Mouse (Mus musculus) forebrain, embryonic 14.5 days (tissue): ENCODE results near the gene Rps26. TPM values are rescaled to one million over a fixed set of nuclear protein-coding genes. Genes with fewer than 3 reads are reported as not detected.
A peak's percentile ranks its signal among the peaks of the same experiment; 100 is the strongest.

Source experiments
- ATAC-seq: fragments of 200-750 bp; cut with Nextera tagmentation; 2 replicates; pipeline ENCODE4 v1.8.0; 2017; ENCODE audit warnings: mild to moderate bottlenecking, moderate library complexity
- DNase-seq: peaks from one replicate; pipeline ENCODE4 v3.0.0-alpha.2; 2015; ENCODE audit warnings: low spot score
- H3K27ac ChIP-seq: fragments of 300-500 bp; sonication (generic); 2 replicates; pipeline ENCODE4 v1.5.1; 2014; ENCODE audit warnings: low read depth, mild to moderate bottlenecking, control low read depth, low read length, moderate library complexity
- H3K27me3 ChIP-seq: fragments of 300-500 bp; sonication (generic); replicated peaks from 2 replicates; pipeline ENCODE4 v1.6.1; 2014; ENCODE audit warnings: low read length, control low read depth, mixed read lengths; ENCODE audit not compliant: control insufficient read depth, insufficient read depth
- H3K36me3 ChIP-seq: fragments of 300-500 bp; sonication (generic); 2 replicates; pipeline ENCODE4 v1.6.1; 2014; ENCODE audit warnings: low read length, control low read depth; ENCODE audit not compliant: control insufficient read depth, insufficient read depth
- H3K4me1 ChIP-seq: fragments of 300-500 bp; sonication (generic); 2 replicates; pipeline ENCODE4 v1.6.1; 2014; ENCODE audit warnings: antibody characterized with exemption, low read length, control low read depth; ENCODE audit not compliant: control insufficient read depth, insufficient read depth
- H3K4me2 ChIP-seq: fragments of 300-500 bp; sonication (generic); 2 replicates; pipeline ENCODE4 v1.6.1; 2014; ENCODE audit warnings: mild to moderate bottlenecking, control low read depth, low read length
- H3K4me3 ChIP-seq: fragments of 300-500 bp; sonication (generic); 2 replicates; pipeline ENCODE4 v1.5.1; 2014; ENCODE audit warnings: low read depth, low read length, control low read depth
- H3K9ac ChIP-seq: fragments of 300-500 bp; sonication (generic); 2 replicates; pipeline ENCODE4 v1.6.1; 2014; ENCODE audit warnings: mild to moderate bottlenecking, low read length, control low read depth, moderate library complexity
- H3K9me3 ChIP-seq: fragments of 300-500 bp; sonication (generic); replicated peaks from 2 replicates; pipeline ENCODE4 v1.6.1; 2016; ENCODE audit warnings: low read length, control low read depth, mixed read lengths; ENCODE audit not compliant: control insufficient read depth
- WGBS: fragments of 180-500 bp; shearing (Covaris S2); extraction: QIAGEN DNeasy Blood & Tissue Kit; methylation state at CpG from one replicate; pipeline ENCODE4 v1.1.7; 2014; 5-methylcytosine and 5-hydroxymethylcytosine counted together
- polyA plus RNA-seq: library from polyadenylated mRNA; unstranded; fragments of >200 nt; fragmentation: Nextera tagmentation; extraction: Ambion mirVana; gene quantifications from 2 replicates; pipeline ENCODE4 v1.2.1, GENCODE M21; 2014

Gene Rps26
- polyA plus RNA-seq, 1 experiment from 2014 or later: 721 TPM

DNA sequence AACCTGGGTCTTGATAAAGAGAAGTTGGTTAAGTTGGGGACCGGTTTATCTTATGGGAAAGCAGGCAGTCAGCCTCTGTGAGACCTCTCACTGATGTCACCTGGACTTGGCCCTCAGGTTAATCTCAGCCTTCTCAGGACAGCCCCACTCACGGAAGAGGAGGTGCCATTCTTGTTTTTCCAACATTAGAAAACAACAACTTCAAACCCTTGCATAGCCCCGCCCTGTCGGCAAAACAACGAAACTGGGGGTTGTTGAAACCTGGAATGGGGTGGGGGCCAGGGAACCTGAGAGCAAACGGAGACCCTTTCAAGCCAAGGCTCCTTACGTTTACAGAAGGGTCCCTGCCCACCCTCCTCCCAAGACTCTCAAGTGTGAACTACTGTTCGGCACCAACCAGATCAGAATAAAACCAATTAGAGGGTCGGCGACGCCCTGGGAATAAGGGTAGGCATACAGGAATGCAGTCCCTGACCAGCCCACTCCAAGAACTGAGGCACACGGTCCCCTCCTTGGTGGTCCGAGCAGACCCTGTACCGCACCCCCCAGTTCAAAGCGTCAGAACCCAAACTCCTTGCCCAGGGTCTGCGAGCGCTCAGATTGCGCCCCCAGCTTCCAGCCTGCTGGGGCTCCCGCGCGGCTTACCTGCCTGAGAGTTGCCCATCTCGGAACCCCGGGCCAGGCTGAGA, 37.6 kb downstream of the Rps26 start:
- peaks cover 21% of the 10 kb centered on the region for H3K27me3 ChIP-seq
- no peaks in the 10 kb centered on the region for H3K9me3 ChIP-seq
- H3K36me3 ChIP-seq: no peaks in the 10 kb centered on the region
- ATAC-seq (0 out of 2 replicates have a peak, but pooled peaks have one; percentile 33), DNase-seq (no peak)
- H3K4me2 ChIP-seq: peak overlapping the region; percentile 94
- whole genome bisulfite sequencing: 2% methylated on average over 23 of the region's 23 CpGs
- H3K27ac ChIP-seq: no peak overlapping the region
- peak overlapping the region; percentile 59 for H3K4me3 ChIP-seq
- peaks cover 2% of the 10 kb centered on the region; the same call in 1 of the 2 replicates for H3K4me1 ChIP-seq
- peak overlapping the region; percentile 56; the same call in 1 of the 2 replicates for H3K9ac ChIP-seq

DNA sequence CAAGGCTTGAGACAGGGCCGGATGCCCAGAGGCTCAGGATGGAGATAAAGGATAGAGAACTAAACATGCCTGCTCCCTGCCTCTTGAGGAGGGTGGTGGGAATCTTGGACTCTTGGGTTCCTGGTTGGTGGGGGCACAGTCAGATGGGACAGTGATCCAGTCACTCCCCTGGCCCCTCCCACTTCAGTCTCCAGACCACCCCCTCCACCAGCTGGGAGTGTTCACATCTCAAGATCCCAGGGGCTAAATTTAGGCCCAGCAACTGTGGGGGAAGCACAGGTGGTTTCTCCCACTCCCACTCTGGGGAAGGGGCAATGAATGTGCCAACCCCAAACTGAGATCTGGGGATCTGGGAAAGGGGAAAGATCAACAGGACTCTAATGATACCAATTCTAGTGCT, 38.4 kb downstream of the Rps26 start:
- peaks cover 21% of the 10 kb centered on the region for H3K27me3 ChIP-seq
- no peak overlapping the region for H3K4me3 ChIP-seq
- H3K27ac ChIP-seq: no peak overlapping the region
- peaks cover 2% of the 10 kb centered on the region; the same call in 1 of the 2 replicates for H3K4me1 ChIP-seq
- DNase-seq (no peak), ATAC-seq (no peak)
- no peaks in the 10 kb centered on the region for H3K9me3 ChIP-seq
- no peaks in the 10 kb centered on the region for H3K36me3 ChIP-seq
- H3K9ac ChIP-seq: no peak overlapping the region
- no peak overlapping the region for H3K4me2 ChIP-seq
- 15% methylated on average over 1 of the region's 1 CpGs for WGBS

DNA sequence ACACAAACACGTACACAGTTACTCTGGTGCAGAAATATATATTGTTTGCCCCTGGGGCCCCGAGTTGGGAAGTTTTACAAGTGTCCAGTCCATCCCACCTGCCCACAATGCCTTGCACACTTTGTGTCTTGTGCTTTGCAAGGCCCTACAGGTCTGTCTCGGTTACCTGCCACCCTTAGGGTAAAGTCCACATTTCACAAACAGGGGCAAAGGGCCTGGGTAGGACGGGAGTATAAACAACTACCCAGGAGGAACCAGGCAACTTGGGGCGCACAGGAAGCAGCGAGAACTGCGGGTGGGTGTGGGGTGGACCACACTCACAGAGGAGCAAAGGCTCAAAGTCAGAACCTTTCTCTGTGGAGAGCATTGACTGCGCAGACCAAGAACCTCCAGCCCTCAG, 38.9 kb downstream of the Rps26 start:
- no peak overlapping the region for H3K9ac ChIP-seq
- no peaks in the 10 kb centered on the region for H3K36me3 ChIP-seq
- H3K9me3 ChIP-seq: no peaks in the 10 kb centered on the region
- no peak for DNase-seq
- 58% methylated on average over 8 of the region's 8 CpGs for WGBS
- peaks cover 21% of the 10 kb centered on the region for H3K27me3 ChIP-seq
- no peak overlapping the region for H3K4me3 ChIP-seq
- no peak for ATAC-seq
- H3K4me1 ChIP-seq: peaks cover 2% of the 10 kb centered on the region; the same call in 1 of the 2 replicates
- no peak overlapping the region for H3K4me2 ChIP-seq
- no peak overlapping the region for H3K27ac ChIP-seq

DNA sequence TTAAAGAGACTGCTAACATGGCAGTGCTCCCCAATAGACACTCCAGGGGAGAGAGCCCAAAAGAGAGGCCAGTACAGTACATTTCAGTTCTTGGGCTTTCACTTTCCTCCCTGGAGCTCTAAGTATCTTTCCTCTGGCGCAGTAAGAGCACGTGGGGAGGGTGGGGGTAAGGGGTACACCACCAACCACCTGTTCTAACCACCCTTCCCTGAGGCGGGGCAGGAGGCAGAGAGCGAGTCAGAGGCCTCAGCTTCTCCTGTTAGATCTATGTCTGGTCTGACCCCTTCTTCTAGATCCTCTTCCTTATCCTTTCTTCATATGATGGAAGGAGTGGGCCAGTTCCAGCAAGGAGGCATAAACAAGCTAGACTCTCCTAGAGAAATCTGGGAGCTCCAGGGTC, 39.4 kb downstream of the Rps26 start:
- ATAC-seq: no peak
- 59% methylated on average over 4 of the region's 4 CpGs for WGBS
- no peak overlapping the region for H3K4me2 ChIP-seq

DNA sequence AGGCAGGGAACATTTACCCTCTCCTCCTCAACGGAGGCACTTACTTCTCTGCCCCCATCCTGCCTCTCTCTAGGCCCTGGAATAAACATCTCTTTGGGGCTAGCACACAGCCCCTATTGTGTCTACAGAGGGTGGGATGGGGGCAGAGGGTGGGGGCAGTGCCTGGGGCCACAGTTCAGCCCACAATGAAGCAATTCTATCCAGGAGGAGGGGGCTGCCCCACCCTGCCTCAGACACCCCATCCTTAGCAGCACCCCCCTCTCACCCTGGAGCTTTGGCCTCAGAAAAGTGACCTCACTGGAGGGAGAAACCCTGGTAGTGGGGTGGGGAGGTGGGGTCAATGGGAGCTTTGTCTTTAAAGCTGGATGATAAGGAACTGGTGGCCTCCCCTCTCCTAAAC, 40.0 kb downstream of the Rps26 start:
- Histone ChIP-seq H3K9me3 (no peaks in the 10 kb centered on the region), H3K4me3 (no peak overlapping the region), H3K27ac (no peak overlapping the region), H3K4me2 (no peak overlapping the region), H3K9ac (no peak overlapping the region), H3K27me3 (peaks cover 21% of the 10 kb centered on the region), H3K4me1 (peaks cover 2% of the 10 kb centered on the region; the same call in 1 of the 2 replicates), H3K36me3 (no peaks in the 10 kb centered on the region)
- 9% methylated on average over 1 of the region's 1 CpGs for WGBS
- DNase-seq (no peak), ATAC-seq (no peak)

More for the DNA sequence above, 39.4 kb downstream of the Rps26 start:
- no peak overlapping the region for H3K27ac ChIP-seq
- DNase-seq: no peak
- no peak overlapping the region for H3K4me3 ChIP-seq
- H3K36me3 ChIP-seq: no peaks in the 10 kb centered on the region
- no peak overlapping the region for H3K9ac ChIP-seq
- peaks cover 2% of the 10 kb centered on the region; the same call in 1 of the 2 replicates for H3K4me1 ChIP-seq
- no peaks in the 10 kb centered on the region for H3K9me3 ChIP-seq
- peaks cover 21% of the 10 kb centered on the region for H3K27me3 ChIP-seq

DNA sequence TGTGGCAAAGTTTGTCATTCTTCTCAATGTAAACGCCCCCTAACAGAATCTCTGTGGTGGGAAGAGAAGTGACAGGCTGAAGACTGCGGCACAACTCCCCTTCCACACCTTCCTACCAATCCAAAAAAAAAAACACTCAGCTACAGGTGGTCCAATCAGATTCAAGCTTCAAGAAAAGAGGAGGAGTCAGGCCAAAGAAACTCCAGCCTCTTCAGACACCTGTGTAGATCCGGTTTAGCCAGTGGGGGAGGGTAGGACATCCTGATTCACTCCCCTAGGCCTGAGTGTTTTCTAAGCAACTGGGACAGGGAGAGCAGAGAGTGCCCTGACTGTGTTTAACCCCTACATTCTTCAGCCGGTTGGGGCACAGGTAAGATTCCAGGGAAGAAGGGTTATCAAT, 42.2 kb downstream of the Rps26 start:
- no peak for ATAC-seq
- no peak overlapping the region for H3K9ac ChIP-seq
- no peaks in the 10 kb centered on the region for H3K36me3 ChIP-seq
- H3K27me3 ChIP-seq: peaks cover 20% of the 10 kb centered on the region
- no peaks in the 10 kb centered on the region for H3K4me1 ChIP-seq
- H3K4me2 ChIP-seq: no peak overlapping the region
- H3K27ac ChIP-seq: no peak overlapping the region
- H3K9me3 ChIP-seq: no peaks in the 10 kb centered on the region
- WGBS: 10% methylated on average over 4 of the region's 4 CpGs
- no peak overlapping the region for H3K4me3 ChIP-seq
- DNase-seq: no peak

DNA sequence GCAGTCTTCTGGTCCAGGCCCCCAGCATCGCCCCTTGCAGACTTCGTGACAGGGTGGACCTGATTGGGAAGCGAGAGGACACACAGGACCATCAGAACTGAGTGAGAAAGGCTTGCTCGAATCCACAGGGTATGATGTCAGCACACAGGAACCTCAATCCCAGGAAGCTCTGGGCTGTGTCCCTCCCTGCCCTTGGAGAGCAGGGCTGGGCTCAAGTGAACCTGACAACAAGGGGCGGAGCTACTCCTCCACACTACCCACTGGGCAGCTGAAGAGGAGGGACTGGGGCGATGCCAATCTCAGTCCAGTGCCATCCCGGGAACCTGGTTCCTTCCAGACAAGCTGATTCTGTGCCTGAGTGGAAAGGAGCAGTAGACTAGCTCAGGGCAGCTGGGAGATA, 42.9 kb downstream of the Rps26 start:
- H3K27me3 ChIP-seq: peaks cover 13% of the 10 kb centered on the region
- H3K4me2 ChIP-seq: no peak overlapping the region
- no peaks in the 10 kb centered on the region for H3K9me3 ChIP-seq
- ATAC-seq (no peak), DNase-seq (no peak)
- H3K4me1 ChIP-seq: no peaks in the 10 kb centered on the region
- H3K36me3 ChIP-seq: no peaks in the 10 kb centered on the region
- WGBS: 22% methylated on average over 7 of the region's 7 CpGs
- no peak overlapping the region for H3K4me3 ChIP-seq
- no peak overlapping the region for H3K27ac ChIP-seq
- H3K9ac ChIP-seq: no peak overlapping the region

DNA sequence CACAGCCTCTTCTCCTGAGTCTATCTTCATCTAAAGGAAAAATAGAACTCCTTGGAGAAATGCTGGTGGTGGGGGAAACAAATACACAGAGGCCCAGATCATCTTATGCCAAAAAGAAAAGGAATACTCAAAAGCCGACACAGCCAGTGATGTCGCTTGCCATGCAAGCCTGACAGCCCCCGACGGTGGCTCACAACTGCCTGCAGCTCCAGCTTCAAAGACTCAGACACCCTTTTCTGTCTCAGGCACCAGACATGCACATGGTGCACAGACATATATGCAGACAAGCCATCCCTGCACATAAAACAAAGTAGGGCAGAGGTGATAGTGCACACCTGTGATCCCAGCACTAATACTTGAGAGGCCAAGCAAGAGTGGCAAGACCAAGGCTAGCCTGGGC, 46.8 kb downstream of the Rps26 start:
- Histone ChIP-seq H3K27ac (no peak overlapping the region), H3K4me1 (no peaks in the 10 kb centered on the region), H3K36me3 (no peaks in the 10 kb centered on the region), H3K4me2 (no peak overlapping the region), H3K9me3 (no peaks in the 10 kb centered on the region), H3K27me3 (no peaks in the 10 kb centered on the region), H3K9ac (no peak overlapping the region), H3K4me3 (no peak overlapping the region)
- no peak for DNase-seq
- 82% methylated on average over 4 of the region's 4 CpGs for WGBS
- ATAC-seq: no peak

DNA sequence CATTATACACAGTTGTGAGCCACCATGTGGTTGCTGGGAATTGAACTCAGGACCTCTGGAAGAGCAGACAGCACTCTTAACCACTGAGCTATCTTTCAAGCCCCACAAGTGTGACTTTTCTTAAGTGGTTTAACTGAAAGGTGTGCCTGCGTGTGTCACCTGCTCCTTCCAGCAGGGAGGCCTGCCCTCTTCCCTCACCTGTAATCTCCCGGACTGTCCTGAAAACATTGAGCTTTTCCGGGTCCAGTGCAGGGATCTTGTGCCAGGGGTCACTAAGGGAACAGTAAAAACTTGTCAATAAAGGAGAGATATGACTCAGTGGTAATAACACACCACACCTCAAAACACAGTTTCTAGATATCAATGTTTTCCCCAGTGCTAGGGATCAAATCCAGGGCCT, 47.2 kb downstream of the Rps26 start:
- 81% methylated on average over 3 of the region's 3 CpGs for WGBS
- DNase-seq (no peak), ATAC-seq (no peak)
- H3K4me2 ChIP-seq: no peak overlapping the region
- H3K27ac ChIP-seq: no peak overlapping the region
- H3K9me3 ChIP-seq: no peaks in the 10 kb centered on the region
- H3K36me3 ChIP-seq: no peaks in the 10 kb centered on the region
- H3K4me3 ChIP-seq: no peak overlapping the region
- H3K4me1 ChIP-seq: no peaks in the 10 kb centered on the region
- no peaks in the 10 kb centered on the region for H3K27me3 ChIP-seq
- H3K9ac ChIP-seq: no peak overlapping the region
